Mouse (Mus musculus) stomach, embryonic 14.5 days (tissue): Measurements from ENCODE around the gene Itgb7. TPM values are rescaled to one million over a fixed set of nuclear protein-coding genes. Genes with fewer than 3 reads are reported as not detected.

Experiments used
- ATAC-seq: fragments of 200-750 bp; cut with Nextera tagmentation; 2 replicates; pipeline ENCODE4 v1.8.0; 2017; ENCODE audit warnings: low read depth, moderate TSS enrichment; ENCODE audit not compliant: insufficient number of reproducible peaks, insufficient read depth, low FRiP score
- H3K27ac ChIP-seq: fragments of 300-500 bp; sonication (generic); 2 replicates; pipeline ENCODE4 v1.5.1; 2014; ENCODE audit warnings: mild to moderate bottlenecking, low read length, moderate library complexity, mixed read lengths
- H3K27me3 ChIP-seq: fragments of 300-500 bp; sonication (generic); 2 replicates; pipeline ENCODE4 v1.6.1; 2014; ENCODE audit warnings: low read length, control low read depth, mixed read lengths; ENCODE audit not compliant: control insufficient read depth, insufficient read depth
- H3K36me3 ChIP-seq: fragments of 300-500 bp; sonication (generic); 2 replicates; pipeline ENCODE4 v1.6.1; 2014; ENCODE audit warnings: mild to moderate bottlenecking, control low read depth, low read length, moderate library complexity, mixed read lengths; ENCODE audit not compliant: control insufficient read depth, insufficient read depth
- H3K4me1 ChIP-seq: fragments of 300-500 bp; sonication (generic); 2 replicates; pipeline ENCODE4 v1.6.1; 2014; ENCODE audit warnings: low read length, control low read depth, mixed read lengths; ENCODE audit not compliant: control insufficient read depth, insufficient read depth
- H3K4me2 ChIP-seq: fragments of 300-500 bp; sonication (generic); replicated peaks from 2 replicates; pipeline ENCODE4 v1.6.1; 2014; ENCODE audit warnings: low read depth, low read length, control low read depth
- H3K4me3 ChIP-seq: fragments of 300-500 bp; sonication (generic); 2 replicates; pipeline ENCODE4 v1.5.1; 2014; ENCODE audit warnings: low read depth, low read length, control low read depth
- H3K9ac ChIP-seq: fragments of 300-500 bp; sonication (generic); replicated peaks from 2 replicates; pipeline ENCODE4 v1.6.1; 2014; ENCODE audit warnings: low read depth, mild to moderate bottlenecking, control low read depth, low read length, moderate library complexity, mixed read lengths
- H3K9me3 ChIP-seq: fragments of 300-500 bp; sonication (generic); 2 replicates; pipeline ENCODE4 v1.6.1; 2016; ENCODE audit warnings: low read depth, low read length, control low read depth; ENCODE audit not compliant: control insufficient read depth
- WGBS: fragments of 180-500 bp; shearing (Covaris S2); extraction: QIAGEN DNeasy Blood & Tissue Kit; methylation state at CpG from one replicate; pipeline ENCODE4 v1.1.7; 2014; 5-methylcytosine and 5-hydroxymethylcytosine counted together
- polyA plus RNA-seq: library from polyadenylated mRNA; unstranded; fragments of >200 nt; fragmentation: Nextera tagmentation; extraction: Ambion mirVana; gene quantifications from 2 replicates; pipeline ENCODE4 v1.2.1, GENCODE M21; 2014

Itgb7 gene
- polyA plus RNA-seq, 1 experiment from 2014 or later, result 9.9 TPM

GRCm38 (mm10) chr15:102256431-102257201, 24.9 kb upstream of the Itgb7 start:
- Histone ChIP-seq H3K4me1 (peaks cover 30% of the 10 kb centered on the region), H3K27me3 (no peaks in the 10 kb centered on the region), H3K4me2 (peak overlapping the region; percentile 76), H3K4me3 (peak overlapping the region; percentile 64), H3K36me3 (peaks cover 5% of the 10 kb centered on the region; the same call in 1 of the 2 replicates), H3K9me3 (no peaks in the 10 kb centered on the region), H3K27ac (peak overlapping the region; percentile 83), H3K9ac (peak overlapping the region; percentile 43)
- 10% methylated on average over 22 of the region's 22 CpGs for WGBS
- no peak for ATAC-seq

GRCm38 (mm10) chr15:102255547-102256255, 24.0 kb upstream of the Itgb7 start:
- Histone ChIP-seq H3K4me3 (peak overlapping the region; percentile 17; the same call in 1 of the 2 replicates), H3K9me3 (no peaks in the 10 kb centered on the region), H3K27me3 (no peaks in the 10 kb centered on the region), H3K27ac (peak overlapping the region; percentile 83; the same call in 1 of the 2 replicates), H3K4me1 (peaks cover 31% of the 10 kb centered on the region), H3K36me3 (peaks cover 5% of the 10 kb centered on the region; the same call in 1 of the 2 replicates), H3K4me2 (peak overlapping the region; percentile 76), H3K9ac (no peak overlapping the region; the same call in 1 of the 2 replicates)
- ATAC-seq, result no peak
- 47% methylated on average over 14 of the region's 14 CpGs for WGBS

GRCm38 (mm10) chr15:102250521-102250920, 18.8 kb upstream of the Itgb7 start:
- no peak overlapping the region for H3K9ac ChIP-seq
- no peak for ATAC-seq
- H3K4me3 ChIP-seq, result no peak overlapping the region
- H3K36me3 ChIP-seq, result peaks cover 5% of the 10 kb centered on the region; the same call in 1 of the 2 replicates
- no peak overlapping the region for H3K4me2 ChIP-seq
- no peaks in the 10 kb centered on the region for H3K9me3 ChIP-seq
- WGBS, result 58% methylated on average over 5 of the region's 5 CpGs
- H3K27me3 ChIP-seq, result no peaks in the 10 kb centered on the region
- peak overlapping the region; percentile 99; the same call in 1 of the 2 replicates for H3K27ac ChIP-seq
- H3K4me1 ChIP-seq, result peaks cover 29% of the 10 kb centered on the region

- H3K4me2 ChIP-seq, result peak overlapping the region; percentile 64; the same call in 1 of the 2 replicates
- peaks cover 5% of the 10 kb centered on the region; the same call in 1 of the 2 replicates for H3K36me3 ChIP-seq
- no peaks in the 10 kb centered on the region for H3K27me3 ChIP-seq
- no peaks in the 10 kb centered on the region for H3K9me3 ChIP-seq
- 36% methylated on average over 9 of the region's 9 CpGs for WGBS
- peaks cover 29% of the 10 kb centered on the region for H3K4me1 ChIP-seq
- H3K27ac ChIP-seq, result peak overlapping the region; percentile 99
- ATAC-seq, result no peak
- no peak overlapping the region for H3K4me3 ChIP-seq
- no peak overlapping the region for H3K9ac ChIP-seq
Measured at GRCm38 (mm10) chr15:102249967-102250366, 18.2 kb upstream of the Itgb7 start.

- no peak for ATAC-seq
- Histone ChIP-seq H3K27me3 (no peaks in the 10 kb centered on the region), H3K9ac (no peak overlapping the region; the same call in 1 of the 2 replicates), H3K27ac (peak overlapping the region; percentile 99), H3K4me3 (peak overlapping the region; percentile 10; the same call in 1 of the 2 replicates), H3K4me1 (peaks cover 35% of the 10 kb centered on the region), H3K4me2 (peak overlapping the region; percentile 64), H3K36me3 (peaks cover 5% of the 10 kb centered on the region; the same call in 1 of the 2 replicates), H3K9me3 (no peaks in the 10 kb centered on the region)
- 2% methylated on average over 12 of the region's 13 CpGs for WGBS
Measured at GRCm38 (mm10) chr15:102249251-102249691, 17.5 kb upstream of the Itgb7 start.

- H3K36me3 ChIP-seq, result peaks cover 5% of the 10 kb centered on the region; the same call in 1 of the 2 replicates
- ATAC-seq, result no peak
- no peaks in the 10 kb centered on the region for H3K9me3 ChIP-seq
- peak overlapping the region; percentile 64 for H3K4me2 ChIP-seq
- H3K4me3 ChIP-seq, result peak overlapping the region; percentile 10; the same call in 1 of the 2 replicates
- WGBS, result 10% methylated on average over 3 of the region's 3 CpGs
- H3K27me3 ChIP-seq, result no peaks in the 10 kb centered on the region
- no peak overlapping the region for H3K9ac ChIP-seq
- peak overlapping the region; percentile 99 for H3K27ac ChIP-seq
- H3K4me1 ChIP-seq, result peaks cover 39% of the 10 kb centered on the region
Measured at GRCm38 (mm10) chr15:102248812-102249191, 17.1 kb upstream of the Itgb7 start.

- H3K9me3 ChIP-seq, result no peaks in the 10 kb centered on the region
- WGBS, result 13% methylated on average over 8 of the region's 8 CpGs
Measured at GRCm38 (mm10) chr15:102248131-102248811, 16.5 kb upstream of the Itgb7 start.

More at GRCm38 (mm10) chr15:102248131-102248811, 16.5 kb upstream of the Itgb7 start:
- ATAC-seq, result no peak
- Histone ChIP-seq H3K27me3 (no peaks in the 10 kb centered on the region), H3K4me1 (peaks cover 45% of the 10 kb centered on the region), H3K36me3 (peaks cover 5% of the 10 kb centered on the region; the same call in 1 of the 2 replicates), H3K4me2 (peak overlapping the region; percentile 64), H3K4me3 (peak overlapping the region; percentile 69), H3K27ac (peak overlapping the region; percentile 99), H3K9ac (peak overlapping the region; percentile 43; the same call in 1 of the 2 replicates)
